In genomic region chr14:62416007-62416741, GRCm38 (mm10) we compare ENCODE assay signal across 10 mouse cellular contexts. TPM values are rescaled to one million over a fixed set of nuclear protein-coding genes. Genes with fewer than 3 reads are reported as not detected.
A peak's percentile ranks its signal among the peaks of the same experiment; 100 is the strongest.
DNase-seq lines count a peak whose midpoint lies in the region; ATAC-seq lines count a peak whose summit lies in the region.
"Had no signal": no experiment of that assay in that cellular context is flagged by ENCODE, and none has a peak within 500 bp of the region (broad histone marks: within the 10 kb centered on the region; RNA-seq: fewer than 3 reads in every experiment).

No protein-coding gene starts in this region.

- no peaks in the 10 kb centered on the region for H3K27me3 ChIP-seq in heart, embryonic 12.5 days (replicated peaks)
- H3K27me3 ChIP-seq in heart, embryonic 10.5 days (ENCODE audit: insufficient read depth, poor library complexity, severe bottlenecking), result no peaks in the 10 kb centered on the region
- H3K27me3 ChIP-seq in hindbrain, embryonic 10.5 days (ENCODE audit: insufficient read depth, poor library complexity, severe bottlenecking), result no peaks in the 10 kb centered on the region
- no peaks in the 10 kb centered on the region for H3K27me3 ChIP-seq in midbrain, embryonic 13.5 days

- H3K27ac ChIP-seq in heart, embryonic 12.5 days (ENCODE audit: poor library complexity, severe bottlenecking), result peak overlapping the region; percentile 68
- H3K27ac ChIP-seq in heart, embryonic 10.5 days, result no peak overlapping the region
- H3K27ac ChIP-seq in hindbrain, embryonic 10.5 days, result peak overlapping the region; percentile 73
- peak overlapping the region; percentile 84 for H3K27ac ChIP-seq in midbrain, embryonic 13.5 days

- WGBS in heart, embryonic 12.5 days, result 76% methylated on average over 7 of the region's 7 CpGs
- WGBS in heart, embryonic 10.5 days, result 71% methylated on average over 7 of the region's 7 CpGs
- 42% methylated on average over 7 of the region's 7 CpGs for WGBS in hindbrain, embryonic 10.5 days
- 30% methylated on average over 7 of the region's 7 CpGs for WGBS in midbrain, embryonic 13.5 days

- no peak overlapping the region for H3K4me2 ChIP-seq in heart, embryonic 12.5 days
- no peak overlapping the region for H3K4me2 ChIP-seq in midbrain, embryonic 13.5 days (replicated peaks)

- ATAC-seq in heart, embryonic 12.5 days (ENCODE audit: insufficient number of reproducible peaks, low FRiP score), result no peak
- ATAC-seq in midbrain, embryonic 13.5 days, result peak; percentile 94

- no peak for DNase-seq in heart, embryonic 10.5 days (ENCODE audit: low spot score)
- peak; percentile 31 for DNase-seq in cerebellum, adult 11 months
- DNase-seq in hindbrain, embryonic 10.5 days (ENCODE audit: low spot score), result peak; percentile 36
- no peak for DNase-seq in ovary, adult 18-20 months (ENCODE audit: low spot score)
- DNase-seq in kidney, adult 8-10 months, result no peak
- no peak for DNase-seq in adrenal gland, adult 8-10 months
- DNase-seq: thymus, postnatal 36 days had no signal

- 0 out of 2 replicates have a peak, but pooled peaks cover 4% of the 10 kb centered on the region for H3K9me3 ChIP-seq in heart, embryonic 12.5 days (replicated peaks)
- no peaks in the 10 kb centered on the region for H3K9me3 ChIP-seq in heart, embryonic 10.5 days
- no peaks in the 10 kb centered on the region for H3K9me3 ChIP-seq in hindbrain, embryonic 10.5 days
- 0 out of 2 replicates have a peak, but pooled peaks cover 4% of the 10 kb centered on the region for H3K9me3 ChIP-seq in midbrain, embryonic 13.5 days

- H3K36me3 ChIP-seq in heart, embryonic 12.5 days, result no peaks in the 10 kb centered on the region
- H3K36me3 ChIP-seq in heart, embryonic 10.5 days, result no peaks in the 10 kb centered on the region
- no peaks in the 10 kb centered on the region for H3K36me3 ChIP-seq in hindbrain, embryonic 10.5 days
- no peaks in the 10 kb centered on the region for H3K36me3 ChIP-seq in midbrain, embryonic 13.5 days

- H3K9ac ChIP-seq in heart, embryonic 12.5 days, result no peak overlapping the region
- H3K9ac ChIP-seq in midbrain, embryonic 13.5 days (replicated peaks), result no peak overlapping the region

- H3K4me1 ChIP-seq in heart, embryonic 12.5 days (replicated peaks), result peaks cover 23% of the 10 kb centered on the region
- H3K4me1 ChIP-seq in heart, embryonic 10.5 days, result no peaks in the 10 kb centered on the region; the same call in 1 of the 2 replicates
- peaks cover 22% of the 10 kb centered on the region for H3K4me1 ChIP-seq in hindbrain, embryonic 10.5 days (replicated peaks)
- H3K4me1 ChIP-seq in midbrain, embryonic 13.5 days (replicated peaks), result peaks cover 29% of the 10 kb centered on the region

- H3K4me3 ChIP-seq in heart, embryonic 12.5 days, result no peak overlapping the region
- H3K4me3 ChIP-seq in heart, embryonic 10.5 days, result no peak overlapping the region
- no peak overlapping the region for H3K4me3 ChIP-seq in hindbrain, embryonic 10.5 days
- no peak overlapping the region for H3K4me3 ChIP-seq in midbrain, embryonic 13.5 days (replicated peaks)

RNA-seq across cellular contexts. Expression of gene Gucy1b2, which starts 39.9 kb away (rescaled TPM):
- polyA plus RNA-seq in heart, embryonic 12.5 days (2016; fragmentation: Nextera tagmentation; extraction: Ambion mirVana), result 0.06 TPM in 1 of 2 replicates, not detected in the other
- 0.05 and 0.15 TPM in 2 replicates for polyA plus RNA-seq in heart, embryonic 10.5 days (2016; fragmentation: Nextera tagmentation; extraction: Ambion mirVana)
- polyA plus RNA-seq in hindbrain, embryonic 10.5 days (2016; fragmentation: Nextera tagmentation; extraction: Ambion mirVana), result 0.09 TPM in 1 of 2 replicates, not detected in the other
- polyA plus RNA-seq in midbrain, embryonic 13.5 days (2015; fragmentation: Nextera tagmentation; extraction: Ambion mirVana), result 1.2 and 1.6 TPM in 2 replicates
- 1 to 10 TPM in 3 of 4 experiments, under 1 TPM in 1; 0.97 to 1.9 (median 1.3) TPM for total RNA-seq in adrenal gland, adult 8-10 months (2022)
- total RNA-seq: liver, adult 2 months had no signal
- polyA plus RNA-seq: liver, adult 2 months had no signal

Comparison
In these comparisons a context has a peak if more than half of its experiments do, and no peak if none do; other contexts are left out.
1. DNase-seq: peak in cerebellum, adult 11 months (single experiment) and hindbrain, embryonic 10.5 days (single experiment); none in heart, embryonic 10.5 days (single experiment), ovary, adult 18-20 months (single experiment), kidney, adult 8-10 months (0 of 2) and adrenal gland, adult 8-10 months (single experiment).